Mouse (Mus musculus) megakaryocyte progenitor cell, adult 5-6 weeks (primary cell): Measurements from ENCODE around the gene Adgrf1. TPM values are rescaled to one million over a fixed set of nuclear protein-coding genes. Genes with fewer than 3 reads are reported as not detected.
"Not testable (repeated sequence)": the region's sequence is repeated elsewhere in the genome, so short reads cannot be mapped to it uniquely, and the experiment has no call there.

Experiments
- ATAC-seq: replicated peaks from 2 replicates; pipeline ENCODE4 v1.8.0; 2016; ENCODE audit warnings: mild to moderate bottlenecking, moderate TSS enrichment, inconsistent platforms; ENCODE audit not compliant: poor library complexity
- total RNA-seq, 2 experiments: library from RNA; stranded (forward) in 1 of 2; stranded (reverse) in 1 of 2; fragments of 157-497, 149-512 nt in 1 of 2; fragments of 200-1000 nt in 1 of 2; gene quantifications; 2 replicates each; pipeline versions ENCODE4 v1.2.3 to v1.2.4; 2015 to 2017

Gene Adgrf1
- total RNA-seq, 2 experiments from 2014 or later: not detected

DNA sequence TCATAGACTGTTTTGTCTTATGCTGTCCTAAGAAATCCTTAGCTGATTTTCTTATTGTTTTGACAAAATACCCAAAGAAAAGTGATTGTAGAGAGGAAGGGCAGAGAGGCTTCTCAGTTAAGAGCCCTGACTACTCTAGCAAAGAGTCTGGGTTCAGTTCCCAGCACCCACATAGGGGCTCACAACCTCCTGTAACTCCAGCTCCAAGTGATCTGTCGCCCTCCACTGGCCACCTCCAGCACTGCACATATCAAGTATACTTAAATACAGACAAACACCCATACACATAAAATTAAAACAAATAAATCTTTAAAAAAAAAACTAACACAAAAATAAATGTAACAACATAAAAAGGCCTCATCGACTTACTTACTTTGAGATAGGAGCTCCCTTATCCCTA, 3.5 kb upstream of the Adgrf1 start:
- no peak for ATAC-seq

- peak; percentile 53 for ATAC-seq
Observed at GRCm38 (mm10) chr17:43267046-43267749, 2.9 kb upstream of the Adgrf1 start.

DNA sequence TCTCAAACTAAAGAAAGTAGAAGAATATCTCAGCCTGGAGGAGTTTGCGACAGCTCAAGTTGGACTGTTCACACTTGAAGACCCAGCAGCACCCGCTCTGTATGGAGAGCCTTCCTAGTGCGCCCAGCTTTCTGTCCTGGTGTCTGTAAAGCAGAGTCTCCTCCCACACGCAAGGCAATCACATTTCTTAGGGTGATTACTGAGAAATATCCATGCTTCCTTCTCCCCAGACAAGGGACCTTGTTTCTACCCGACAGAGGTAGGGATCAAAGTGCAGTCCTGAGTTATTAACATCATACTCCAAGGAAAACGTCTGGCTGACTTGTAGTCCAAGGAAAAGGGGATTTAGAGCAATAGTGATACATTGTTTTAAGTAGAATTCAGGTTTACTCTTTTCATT, 6.1 kb downstream of the Adgrf1 start:
- no peak for ATAC-seq

DNA sequence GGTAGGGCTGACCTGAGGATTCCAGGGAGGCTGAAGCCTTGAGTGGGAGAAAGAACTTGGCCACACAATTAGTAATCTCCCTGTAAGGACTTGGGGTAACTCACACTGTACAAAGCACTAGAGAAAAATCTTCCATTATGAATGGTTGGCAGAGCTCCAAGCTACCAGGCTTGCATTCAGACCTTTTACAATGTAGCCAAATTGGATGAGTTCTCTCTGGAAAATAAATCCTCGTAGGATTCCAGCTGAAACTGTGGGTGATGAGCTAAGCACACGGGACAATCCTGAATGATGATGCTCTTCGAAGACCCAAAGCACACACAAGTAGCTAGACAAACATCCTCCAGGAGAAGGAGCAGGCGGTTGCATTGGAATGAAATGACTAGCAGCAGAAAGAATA, 7.1 kb downstream of the Adgrf1 start:
- ATAC-seq: no peak

DNA sequence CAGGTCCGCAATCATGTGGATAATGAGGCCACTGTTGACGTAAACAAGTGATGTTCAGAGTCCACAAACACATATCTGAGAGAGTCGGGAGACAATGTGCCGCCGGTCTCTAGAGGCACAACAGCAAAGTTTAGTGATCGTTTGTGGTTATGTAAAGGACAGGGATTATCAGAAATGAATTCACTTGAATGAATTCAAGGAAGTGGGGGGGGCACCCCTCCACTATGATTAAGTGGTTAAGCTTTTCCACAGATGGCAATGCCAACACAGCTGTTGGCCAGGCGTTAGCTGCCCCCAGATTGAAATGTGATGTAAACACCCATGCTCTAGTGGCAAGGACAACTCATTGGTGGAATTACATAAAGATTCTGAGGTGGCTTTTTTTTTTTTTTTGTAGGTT, 9.5 kb downstream of the Adgrf1 start:
- no peak for ATAC-seq

DNA sequence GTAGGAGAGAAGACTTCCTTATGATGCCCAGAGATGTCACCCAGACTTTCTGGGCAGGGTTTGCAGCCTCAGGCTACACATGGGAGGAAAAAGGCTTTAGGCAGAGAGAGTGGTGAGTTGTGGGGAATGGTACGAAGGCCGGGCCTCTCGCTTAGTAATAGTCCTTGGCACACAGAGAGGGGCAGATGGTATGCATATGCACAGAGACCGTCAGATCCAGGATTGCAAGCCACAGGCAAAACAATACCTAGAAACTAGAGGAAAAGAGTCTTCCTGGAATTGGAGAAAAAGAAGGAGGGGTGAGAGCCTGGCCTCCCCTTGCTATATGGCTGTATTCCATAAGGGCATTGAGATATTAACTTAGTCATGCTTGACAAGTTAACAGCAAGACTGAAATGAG, 12.2 kb downstream of the Adgrf1 start:
- ATAC-seq: no peak

- no peak for ATAC-seq
Observed at GRCm38 (mm10) chr17:43282828-43283227, 12.7 kb downstream of the Adgrf1 start.

GRCm38 (mm10) chr17:43299515-43299914, 29.4 kb downstream of the Adgrf1 start:
- ATAC-seq: no peak

GRCm38 (mm10) chr17:43325986-43326671, 56.0 kb downstream of the Adgrf1 start:
- ATAC-seq: no peak

DNA sequence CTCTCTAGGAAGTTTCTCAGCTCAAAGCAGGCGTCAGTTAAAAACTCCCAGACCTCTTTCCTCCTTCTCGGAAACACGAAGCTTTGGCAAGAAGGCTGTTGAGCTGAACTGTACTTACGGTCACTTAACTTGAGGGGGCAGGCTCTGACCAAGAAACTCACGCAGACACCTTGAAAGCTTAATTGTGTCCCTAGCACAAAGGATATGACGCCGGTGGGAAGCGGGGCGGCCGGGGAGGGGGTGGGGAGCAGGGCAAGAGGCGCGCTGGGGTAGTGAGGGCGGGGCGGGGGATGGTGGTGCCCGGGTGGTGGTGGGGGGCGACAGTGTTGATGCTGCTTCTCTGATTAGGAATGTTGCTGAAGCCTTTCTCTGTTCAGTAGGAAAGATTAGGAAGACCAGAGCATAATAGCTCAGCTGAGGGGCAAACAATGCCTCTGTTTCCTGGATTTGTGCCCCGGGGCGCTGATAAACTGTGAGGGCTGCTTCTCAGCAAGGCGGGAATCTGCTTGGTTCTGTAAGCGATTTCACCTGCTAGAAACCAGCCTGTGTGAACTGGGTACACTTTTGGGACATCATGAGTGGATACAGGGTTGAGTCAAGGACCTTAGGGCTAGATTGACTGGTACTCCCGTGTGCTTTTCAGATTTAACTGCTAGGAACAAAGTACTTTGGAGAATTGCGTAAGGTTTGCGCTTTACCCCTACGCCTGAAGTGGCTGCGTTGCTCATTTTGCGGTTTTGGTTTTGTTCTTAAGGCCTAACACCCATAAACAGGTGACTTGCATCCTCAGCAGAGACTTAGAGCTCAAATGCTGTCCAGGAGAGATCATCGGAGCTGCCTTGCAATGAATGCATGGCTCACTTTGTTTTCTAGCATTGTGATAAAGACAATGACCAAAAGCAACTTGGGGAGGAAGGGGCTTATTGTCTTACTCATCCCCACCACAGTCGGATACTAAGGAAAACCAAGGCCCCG, 56.9 kb downstream of the Adgrf1 start:
- peak; percentile 67 for ATAC-seq

DNA sequence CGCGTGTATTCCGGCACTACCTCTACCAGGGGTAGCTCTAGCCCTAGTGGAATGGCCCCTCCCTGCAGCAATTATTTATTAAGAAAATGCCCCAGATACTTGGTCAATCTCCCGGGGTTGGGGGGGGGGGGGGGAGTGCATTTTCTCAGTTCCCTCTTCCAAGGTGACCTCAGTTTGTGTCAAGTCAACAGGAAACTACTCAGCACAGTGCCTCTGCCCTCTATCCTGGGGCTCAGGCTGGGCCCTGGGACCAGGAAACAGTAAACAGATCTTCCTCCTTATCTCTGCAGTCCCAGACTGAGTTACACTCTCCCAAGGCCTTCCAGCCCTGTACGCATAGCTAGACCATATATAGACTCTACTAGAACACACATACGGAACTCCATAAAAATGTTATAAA, 57.7 kb downstream of the Adgrf1 start:
- peak; percentile 47 for ATAC-seq

- 0 out of 2 replicates have a peak, but pooled peaks have one; percentile 5 for ATAC-seq
Observed at GRCm38 (mm10) chr17:43329216-43329615, 59.1 kb downstream of the Adgrf1 start.

GRCm38 (mm10) chr17:43329761-43330183, 59.6 kb downstream of the Adgrf1 start:
- ATAC-seq: peak; percentile 55

- ATAC-seq: no peak
Observed at GRCm38 (mm10) chr17:43332686-43333085, 62.6 kb downstream of the Adgrf1 start.

- peak; percentile 12 for ATAC-seq
Observed at GRCm38 (mm10) chr17:43334074-43334473, 63.9 kb downstream of the Adgrf1 start.

DNA sequence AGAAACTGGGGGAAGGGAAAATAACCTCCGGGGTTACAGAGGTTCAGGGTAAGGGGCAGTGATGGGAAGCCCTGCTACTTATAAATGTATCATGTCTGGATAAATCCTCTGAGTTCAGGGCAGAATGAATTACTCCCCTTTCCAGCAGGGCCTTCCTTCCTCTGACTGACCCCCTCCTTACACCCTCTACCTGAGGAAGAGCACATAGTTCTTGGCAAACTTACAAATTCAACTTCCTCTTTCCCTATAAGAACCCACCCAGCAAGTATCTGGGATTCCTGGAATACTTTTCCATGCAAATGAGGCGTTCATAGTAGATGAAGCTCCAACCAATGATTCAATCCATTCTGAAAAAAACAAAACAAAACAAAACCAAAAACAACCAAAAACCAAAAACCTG, 67.5 kb downstream of the Adgrf1 start:
- no peak for ATAC-seq

GRCm38 (mm10) chr17:43338279-43338678, 68.2 kb downstream of the Adgrf1 start:
- peak; percentile 90 for ATAC-seq

- not testable (repeated sequence) for ATAC-seq
Observed at GRCm38 (mm10) chr17:43346499-43346898, 76.4 kb downstream of the Adgrf1 start.

DNA sequence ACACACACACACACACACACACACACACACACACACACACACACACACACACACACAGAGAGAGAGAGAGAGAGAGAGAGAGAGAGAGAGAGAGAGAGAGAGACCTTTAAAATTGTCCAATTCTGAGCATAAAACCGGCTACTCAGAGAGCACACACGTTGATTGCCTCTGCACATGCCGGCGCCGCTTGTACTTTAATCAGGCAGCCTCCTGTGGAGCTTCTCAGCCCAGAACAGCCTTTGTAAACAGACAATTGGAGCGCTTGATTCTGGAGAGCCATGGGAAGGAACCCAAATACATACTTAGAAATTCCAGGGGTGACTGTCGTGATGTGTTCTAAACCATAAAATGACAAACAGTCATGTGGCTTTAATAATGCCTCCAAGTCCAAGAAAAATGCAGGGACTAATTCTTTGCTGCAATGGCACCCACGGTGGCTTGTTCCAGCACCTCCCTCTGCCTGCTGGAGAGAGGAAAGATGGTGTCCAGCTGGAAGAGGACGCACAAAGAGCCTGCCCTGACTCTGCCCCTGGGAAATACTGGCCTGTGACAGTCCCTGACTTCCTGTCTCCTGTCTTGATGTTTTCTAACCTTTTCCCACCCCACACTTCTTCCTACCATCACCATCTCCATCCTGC, 87.9 kb downstream of the Adgrf1 start:
- no peak for ATAC-seq

- ATAC-seq: 0 out of 2 replicates have a peak, but pooled peaks have one; percentile 26
Observed at GRCm38 (mm10) chr17:43359826-43360619, 89.9 kb downstream of the Adgrf1 start, which contains the start of gene Adgrf5. Gene Adgrf5, plus strand, starts transcription at chr17:43360451.
